ENCODE assay signal across 10 mouse cellular contexts in genomic region chr4:135069818-135070217, GRCm38 (mm10). TPM values are rescaled to one million over a fixed set of nuclear protein-coding genes. Genes with fewer than 3 reads are reported as not detected.
DNase-seq lines count a peak whose midpoint lies in the region; ATAC-seq and TF ChIP-seq lines count a peak whose summit lies in the region.
"Had no signal": no experiment of that assay in that cellular context is flagged by ENCODE, and none has a peak within 500 bp of the region (broad histone marks: within the 10 kb centered on the region; RNA-seq: fewer than 3 reads in every experiment).

No protein-coding gene starts in this region.

- no peak for ATAC-seq in midbrain, postnatal 0 days (ENCODE audit: low FRiP score)
- ATAC-seq: intestine, postnatal 0 days had no signal

- no peaks in the 10 kb centered on the region for H3K4me1 ChIP-seq in midbrain, postnatal 0 days (ENCODE audit: insufficient read depth, low read length)

- no peaks in the 10 kb centered on the region for H3K9me3 ChIP-seq in midbrain, postnatal 0 days (ENCODE audit: low read length)
- H3K9me3 ChIP-seq: forebrain, embryonic 10.5 days had no signal

- peak; percentile 11 to 30 for DNase-seq in adrenal gland, postnatal 36 days
- no peak for DNase-seq in adrenal gland, postnatal 10 days
- DNase-seq in right cerebral cortex, postnatal 10 days (ENCODE audit: low spot score in 2 of 2) = peak; percentile 39 to 49
- DNase-seq in right cerebral cortex, postnatal 4 days = no peak
- peak; percentile 9 to 14 for DNase-seq in layer of hippocampus, postnatal 14 days (ENCODE audit: low spot score in 2 of 2)
- peak; percentile 21 for DNase-seq in skeletal muscle tissue, adult 2 months (ENCODE audit: low read depth, low spot score)
- no peak for DNase-seq in testis, postnatal 10 days (ENCODE audit: low spot score)
- no peak for DNase-seq in midbrain, postnatal 0 days (ENCODE audit: low spot score)

- no peak for TF ChIP-seq CTCF in midbrain, postnatal 0 days (IDR thresholded peaks at IDR 0.05)

- H3K4me3 ChIP-seq in midbrain, postnatal 0 days (ENCODE audit: low read depth, low read length) = no peak overlapping the region
- H3K4me3 ChIP-seq: forebrain, embryonic 10.5 days had no signal

- no peak overlapping the region for H3K4me2 ChIP-seq in midbrain, postnatal 0 days (ENCODE audit: low read depth, low read length, poor library complexity, severe bottlenecking)

- no peaks in the 10 kb centered on the region for H3K36me3 ChIP-seq in midbrain, postnatal 0 days (ENCODE audit: insufficient read depth, low read length)
- H3K36me3 ChIP-seq: forebrain, embryonic 10.5 days had no signal

- 79% methylated on average over 18 of the region's 18 CpGs for WGBS in midbrain, postnatal 0 days

- H3K27me3 ChIP-seq in midbrain, postnatal 0 days (ENCODE audit: insufficient read depth, low read length) = no peaks in the 10 kb centered on the region

- no peak overlapping the region for H3K9ac ChIP-seq in midbrain, postnatal 0 days (replicated peaks; ENCODE audit: low read length, poor library complexity, severe bottlenecking)

- H3K27ac ChIP-seq in midbrain, postnatal 0 days (ENCODE audit: low read depth, low read length) = no peak overlapping the region
- H3K27ac ChIP-seq: forebrain, embryonic 10.5 days had no signal

RNA-seq across cellular contexts. Expression of gene Runx3, which starts 50.6 kb away (rescaled TPM):
- 1 to 10 TPM; 2.0 to 3.9 TPM for total RNA-seq in adrenal gland, postnatal 36 days (2021)
- 1 to 10 TPM; 2.9 to 3.2 TPM for total RNA-seq in adrenal gland, postnatal 10 days (2021)
- total RNA-seq in layer of hippocampus, postnatal 14 days (2021) = not detected
- total RNA-seq in midbrain, postnatal 0 days (2014; rRNA removed) = not detected in 2 replicates
- not detected in 2 replicates for polyA plus RNA-seq in midbrain, postnatal 0 days (2015; fragmentation: Nextera tagmentation; extraction: Ambion mirVana)

Comparison
In these comparisons a context has a peak if more than half of its experiments do, and no peak if none do; other contexts are left out.
1. DNase-seq: peak in adrenal gland, postnatal 36 days (2 of 2), right cerebral cortex, postnatal 10 days (2 of 2), layer of hippocampus, postnatal 14 days (2 of 2) and skeletal muscle tissue, adult 2 months (single experiment); none in adrenal gland, postnatal 10 days (single experiment), right cerebral cortex, postnatal 4 days (single experiment), testis, postnatal 10 days (single experiment) and midbrain, postnatal 0 days (single experiment).